Mouse (Mus musculus) ovary, postnatal 36 days (tissue): Measurements from ENCODE around the gene Ints11.

Source experiments
- DNase-seq: peaks from one replicate; pipeline ENCODE4 v3.0.0; 2022; ENCODE audit warnings: low spot score, mixed read lengths

The Ints11 gene

DNA sequence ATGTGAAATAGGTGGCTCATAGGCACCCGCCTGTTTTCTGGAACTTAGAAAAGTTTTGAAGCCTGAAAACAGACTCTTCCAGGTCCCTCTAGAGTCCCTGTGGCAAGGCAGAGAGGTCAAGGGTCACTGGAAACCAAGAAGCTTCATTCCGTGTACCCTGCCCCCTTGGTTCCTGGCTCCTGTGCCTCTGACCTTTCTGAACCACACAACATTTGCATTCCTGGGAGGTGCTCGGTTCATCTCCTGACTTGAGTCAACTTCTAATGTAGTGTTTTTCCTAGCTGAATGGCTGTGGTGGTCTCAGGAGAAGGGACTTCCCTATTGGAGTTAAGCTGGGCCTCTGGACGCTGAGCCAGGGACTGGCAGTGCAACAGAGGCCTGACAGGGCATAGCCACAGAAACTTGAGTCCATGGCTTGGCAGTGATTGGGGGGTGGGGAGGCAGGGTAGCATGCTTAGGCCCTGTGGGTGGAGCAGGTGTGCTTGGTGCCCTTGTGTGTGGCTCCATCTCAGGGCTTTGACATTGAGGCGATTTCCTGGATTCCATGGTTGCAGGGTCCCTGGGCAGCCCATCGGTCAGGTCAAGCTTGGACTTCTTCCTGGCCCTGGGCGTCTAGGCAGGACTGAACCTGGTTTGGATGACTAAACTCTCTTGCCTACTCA is 20.8 kb upstream of the Ints11 start:
- DNase-seq: no peak

- no peak for DNase-seq
These were observed 20.0 kb upstream of the Ints11 start for GRCm38 (mm10) chr4:155849391-155849790.

DNA sequence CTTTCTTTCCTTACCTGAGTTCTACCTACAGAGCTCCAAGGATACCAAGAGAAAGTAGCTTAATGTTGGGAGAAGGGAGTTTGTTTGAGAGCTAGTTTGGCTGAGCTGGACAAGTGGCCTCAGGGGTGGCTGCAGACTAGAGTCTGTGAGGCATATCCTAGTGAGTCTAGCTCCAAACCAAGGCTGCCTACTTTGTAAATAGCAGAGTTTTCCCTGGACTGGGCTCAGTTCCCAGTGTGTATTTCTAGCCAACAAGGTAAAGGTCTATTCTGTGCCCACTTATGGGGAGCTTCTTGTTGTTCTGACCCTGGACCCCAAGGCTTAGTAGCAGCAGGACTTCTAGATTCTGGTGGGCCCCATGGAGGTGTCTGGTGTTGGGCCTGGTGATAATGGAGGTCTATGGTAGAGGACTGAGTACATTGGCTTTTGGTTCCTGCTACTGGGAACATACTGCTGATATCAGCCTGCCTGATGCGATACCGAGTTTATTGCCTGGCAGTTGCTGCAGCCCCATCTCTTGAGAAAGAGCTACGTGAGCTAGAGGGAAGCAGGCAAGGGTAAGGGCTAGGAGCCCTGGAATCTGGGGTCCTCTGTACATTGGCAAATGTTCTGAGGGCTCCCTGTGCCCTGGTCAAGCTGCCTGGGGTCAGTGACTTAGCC is 19.4 kb upstream of the Ints11 start:
- no peak for DNase-seq

- no peak for DNase-seq
These were observed 18.0 kb upstream of the Ints11 start for GRCm38 (mm10) chr4:155851368-155851767.

DNA sequence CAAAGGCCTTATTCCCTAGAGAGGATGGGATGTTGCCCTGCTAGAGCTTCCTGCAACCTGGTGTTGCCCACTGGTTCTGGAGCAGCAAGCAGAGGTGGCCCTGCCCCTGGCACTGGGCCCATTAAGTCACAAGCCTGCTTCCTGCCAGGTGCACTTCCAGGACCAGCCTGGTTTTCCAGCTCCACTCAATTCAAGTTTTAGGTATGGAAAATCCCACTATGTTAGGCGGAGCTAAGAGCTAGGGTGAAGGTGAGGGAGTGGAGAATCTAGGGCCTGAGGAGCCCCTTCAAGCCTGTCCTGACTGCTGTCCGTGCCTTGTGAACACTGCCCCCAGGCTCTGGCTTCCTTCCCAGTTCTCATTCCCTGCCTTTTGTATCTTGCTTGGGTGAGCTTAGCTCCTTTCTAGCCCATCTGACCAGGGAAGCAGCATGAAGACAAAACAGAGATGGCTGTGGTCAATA is 17.4 kb upstream of the Ints11 start:
- no peak for DNase-seq

DNA sequence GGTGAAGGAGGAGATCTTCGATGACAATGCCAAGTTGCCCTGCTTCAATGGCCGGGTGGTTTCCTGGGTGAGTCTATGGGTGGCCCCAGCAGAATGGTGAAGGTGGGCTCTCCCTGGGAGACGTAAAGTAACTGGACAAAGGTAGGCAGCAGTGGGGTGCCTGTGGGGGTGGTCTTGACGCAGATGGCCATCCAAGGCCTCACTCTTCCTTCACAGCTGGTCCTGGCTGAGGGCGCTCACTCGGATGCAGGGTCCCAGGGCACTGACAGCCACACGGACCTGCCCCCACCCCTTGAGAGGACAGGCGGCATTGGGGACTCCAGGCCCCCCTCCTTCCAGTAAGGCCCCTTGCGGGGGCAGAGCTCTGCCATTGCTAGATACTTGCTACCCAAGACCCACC is 15.9 kb upstream of the Ints11 start:
- DNase-seq: no peak

- DNase-seq: no peak
These were observed 14.4 kb upstream of the Ints11 start for GRCm38 (mm10) chr4:155854991-155855390.

DNA sequence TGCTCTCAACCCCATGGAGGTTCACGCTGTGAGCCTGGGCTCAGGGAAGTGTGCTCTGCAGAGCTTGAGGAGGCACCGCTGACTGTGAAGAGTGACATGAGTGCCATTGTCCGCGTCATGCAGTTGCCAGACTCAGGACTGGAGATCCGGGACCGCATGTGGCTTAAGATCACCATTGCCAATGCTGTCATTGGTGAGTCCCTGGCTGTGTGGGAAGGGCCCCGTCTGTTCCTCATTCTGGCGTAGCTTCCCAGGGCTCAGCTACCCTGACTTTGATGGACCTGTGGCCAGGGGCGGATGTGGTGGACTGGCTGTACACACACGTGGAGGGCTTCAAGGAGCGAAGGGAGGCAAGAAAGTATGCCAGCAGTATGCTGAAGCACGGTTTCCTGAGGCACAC is 13.3 kb upstream of the Ints11 start:
- DNase-seq: no peak

DNA sequence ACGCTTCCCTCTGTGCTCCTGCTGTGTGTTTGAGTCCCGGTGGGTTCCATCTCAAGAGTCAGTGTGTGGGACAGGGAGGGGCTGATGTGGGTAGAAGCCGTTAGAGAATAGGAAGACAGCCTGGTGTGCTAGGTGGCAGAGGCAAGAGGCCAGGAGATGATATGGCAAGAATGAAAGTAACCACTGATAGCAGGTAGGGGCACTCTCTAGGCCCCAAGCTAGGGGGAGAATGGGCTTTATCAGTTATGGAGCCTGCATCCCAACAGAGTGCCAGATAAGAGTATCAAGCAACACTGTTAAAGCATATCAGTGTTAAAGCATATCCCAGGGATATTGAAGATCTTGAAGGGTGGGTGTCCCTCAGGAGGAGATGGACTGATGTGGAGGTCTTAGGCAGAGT is 12.5 kb upstream of the Ints11 start:
- DNase-seq: no peak

DNA sequence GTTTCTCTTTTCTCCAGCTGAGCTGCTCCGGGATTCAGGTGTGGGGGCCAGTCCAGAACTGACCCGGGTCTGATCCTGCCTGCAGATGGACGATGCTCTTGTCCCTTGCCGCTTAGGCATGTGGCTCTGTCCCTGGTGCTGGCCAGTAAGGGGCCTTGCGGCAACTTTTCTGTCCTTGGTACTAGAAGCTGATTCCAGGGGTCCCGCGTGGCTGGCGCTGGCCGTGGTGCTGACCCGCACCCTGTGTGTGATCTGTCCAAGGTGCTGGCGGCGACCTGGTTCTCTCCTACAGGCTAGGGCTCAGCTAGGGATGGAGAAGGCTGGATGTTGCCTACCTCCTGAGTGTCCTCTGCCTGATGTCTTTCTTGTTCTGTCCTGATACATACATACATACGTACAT is 10.0 kb upstream of the Ints11 start:
- DNase-seq: peak; percentile 81

DNA sequence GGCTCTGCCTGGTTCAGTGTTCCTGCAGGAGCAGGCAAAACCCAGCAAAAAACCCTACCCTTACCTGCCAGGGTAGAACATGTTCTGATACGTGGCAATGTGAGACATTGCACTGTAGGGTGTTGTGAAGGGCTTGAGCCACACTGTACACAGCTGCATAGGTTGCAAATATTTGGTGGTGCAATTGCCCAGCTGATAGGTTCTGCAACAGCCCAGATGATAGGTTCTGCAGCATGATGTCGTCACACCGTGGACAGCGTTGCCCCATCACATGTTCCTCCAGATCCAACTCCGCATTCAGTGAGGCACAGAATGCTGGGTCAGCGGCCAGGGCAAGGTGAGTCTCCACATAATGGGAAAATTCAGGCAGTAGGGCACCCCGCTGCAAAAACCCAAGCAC is 7.6 kb upstream of the Ints11 start:
- DNase-seq: no peak

- peak; percentile 3 for DNase-seq
These were observed 6.3 kb upstream of the Ints11 start, which contains the start of gene Tas1r3 for GRCm38 (mm10) chr4:155863001-155863400. Gene Tas1r3, minus strand, starts transcription at chr4:155863362.

DNA sequence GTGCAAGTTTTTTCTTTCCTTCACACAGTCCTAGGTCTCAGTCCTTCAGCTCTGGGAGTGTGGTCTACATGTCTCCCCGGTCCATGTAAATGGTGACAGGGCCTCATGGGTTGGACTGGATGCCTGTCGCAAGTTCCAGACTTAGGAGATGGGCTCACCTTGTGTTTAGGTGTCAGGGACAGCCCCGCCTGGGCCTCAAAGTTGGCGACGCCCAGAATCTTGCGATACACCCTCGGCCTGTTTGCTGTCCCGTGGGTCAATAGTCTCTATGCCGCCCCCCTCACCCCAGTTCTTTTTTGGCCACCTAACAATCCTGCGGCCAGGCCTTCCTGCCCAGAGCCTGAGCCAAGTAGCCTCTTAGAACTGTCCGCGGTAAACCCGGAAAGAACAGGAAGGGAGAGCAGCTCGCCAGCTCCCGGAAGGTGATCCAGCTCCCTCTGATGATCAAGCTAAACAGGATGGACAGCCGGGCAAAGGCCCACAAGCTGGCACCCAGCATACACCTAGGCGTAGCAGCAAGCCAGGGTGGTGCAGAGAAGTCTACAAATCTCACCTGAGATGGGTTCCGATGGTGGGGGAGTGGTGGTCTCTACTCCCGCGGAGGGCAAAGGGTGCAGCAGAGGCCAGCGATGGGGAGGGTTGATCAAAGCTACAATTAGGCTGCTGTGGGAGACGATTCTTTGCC is 590 bp upstream of the Ints11 start:
- DNase-seq: no peak

- DNase-seq: no peak
These were observed 2.1 kb downstream of the Ints11 start for GRCm38 (mm10) chr4:155871404-155871803.

- no peak for DNase-seq
These were observed 14.2 kb downstream of the Ints11 start for GRCm38 (mm10) chr4:155883587-155883986.

DNA sequence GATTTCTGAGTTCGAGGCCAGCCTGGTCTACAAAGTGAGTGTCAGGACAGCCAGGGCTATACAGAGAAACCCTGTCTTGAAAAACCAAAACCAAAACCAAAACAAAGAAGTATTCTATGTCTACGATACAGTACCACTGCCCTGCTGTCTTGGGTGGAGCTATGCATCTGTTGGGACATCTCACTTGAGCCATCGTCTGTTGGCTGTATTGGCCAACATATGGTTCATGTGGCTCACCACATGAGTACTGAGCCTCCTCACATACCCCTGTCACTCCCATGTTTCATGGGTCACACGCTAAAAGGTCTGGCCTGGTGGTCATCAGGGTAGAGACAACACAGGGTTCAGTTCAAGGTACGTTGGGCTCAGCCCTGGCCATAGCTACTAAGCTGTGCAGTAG is 17.0 kb downstream of the Ints11 start:
- DNase-seq: no peak

DNA sequence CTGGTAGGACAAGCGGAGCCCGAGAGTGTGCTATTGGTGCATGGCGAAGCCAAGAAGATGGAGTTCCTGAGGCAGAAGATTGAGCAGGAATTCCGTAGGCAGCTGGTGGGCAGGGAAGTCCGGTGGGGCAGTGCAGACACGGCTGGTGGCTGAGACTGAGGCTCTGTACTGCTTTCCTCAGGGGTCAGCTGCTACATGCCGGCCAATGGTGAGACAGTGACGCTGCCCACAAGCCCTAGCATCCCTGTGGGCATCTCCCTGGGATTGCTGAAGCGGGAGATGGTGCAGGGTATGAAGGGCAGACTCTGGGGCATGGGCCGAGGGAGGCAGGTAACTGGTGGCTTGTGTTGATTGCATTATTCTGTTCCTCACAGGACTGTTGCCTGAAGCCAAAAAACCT is 18.3 kb downstream of the Ints11 start:
- DNase-seq: no peak

GRCm38 (mm10) chr4:155888181-155888580 is 18.8 kb downstream of the Ints11 start:
- no peak for DNase-seq

DNA sequence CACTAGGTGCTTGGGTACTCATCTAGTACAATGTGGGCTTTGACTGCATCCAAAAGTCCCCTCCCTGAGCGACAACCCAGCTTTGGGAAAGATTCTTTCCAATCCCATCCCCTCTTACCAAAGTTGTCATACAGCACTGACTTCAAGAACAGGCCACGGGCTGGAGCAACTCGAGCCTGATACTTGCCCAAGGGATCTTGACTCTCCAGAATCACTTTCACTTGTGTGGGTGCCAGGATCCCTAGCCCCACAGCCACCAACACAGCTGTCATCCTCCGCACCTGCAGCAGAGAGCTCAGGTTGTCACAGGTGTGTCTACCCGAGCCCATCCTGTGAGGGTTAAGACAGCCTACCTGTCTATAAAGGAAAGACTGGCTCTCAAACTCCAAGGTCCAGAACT is 20.0 kb downstream of the Ints11 start:
- no peak for DNase-seq

DNA sequence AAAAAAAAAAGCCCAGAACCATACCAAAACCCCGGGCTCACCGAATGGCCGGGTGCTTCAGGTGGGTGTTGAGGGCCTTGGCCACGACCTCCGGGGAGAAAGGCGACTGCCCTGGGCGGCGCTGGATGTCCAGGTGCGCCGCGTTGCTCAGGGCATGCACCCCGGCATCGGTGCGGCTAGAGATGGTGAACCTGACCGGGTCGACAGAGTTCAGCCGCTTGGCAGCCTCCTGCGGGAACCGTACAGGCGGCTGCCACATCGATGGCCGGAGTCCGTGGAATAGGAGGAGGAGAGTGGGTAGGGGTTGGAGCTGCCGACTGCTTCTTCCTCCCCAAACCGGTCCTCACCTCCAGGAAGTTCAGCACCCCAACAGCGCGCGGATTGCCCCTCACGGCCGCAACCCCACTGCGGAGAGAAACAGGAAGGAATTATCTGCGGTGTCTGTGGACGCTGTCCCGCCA is 21.7 kb downstream of the Ints11 start:
- DNase-seq: no peak

DNA sequence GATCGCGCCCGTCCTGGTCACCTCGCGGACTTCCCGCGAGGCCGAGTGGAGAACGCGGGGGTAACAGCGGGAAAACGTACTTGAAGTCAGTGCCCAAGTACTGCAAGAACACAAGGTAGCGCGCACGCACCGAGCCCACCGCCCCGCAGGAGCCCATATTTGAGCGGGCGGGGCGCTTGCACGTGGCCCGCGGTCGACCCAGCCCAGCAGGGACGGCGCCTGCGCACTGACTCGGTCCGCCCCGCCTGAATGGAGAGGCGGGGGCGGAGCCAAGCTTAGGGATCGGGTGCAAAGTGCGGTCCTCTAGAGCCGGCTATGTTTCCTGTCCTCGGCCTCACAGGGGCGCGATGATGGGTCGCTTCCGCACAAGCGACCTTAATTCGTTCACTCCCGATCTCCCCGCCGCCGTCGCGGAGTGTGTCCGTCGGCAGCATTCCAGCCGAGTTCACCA is 22.2 kb downstream of the Ints11 start, which contains the start of the genes Pusl1 and Acap3:
Gene Pusl1, minus strand, starts transcription at position 231 of the 451 bp plus-strand sequence.
Gene Acap3, plus strand, starts transcription at position 272 of the 451 bp plus-strand sequence.
- DNase-seq: peak; percentile 97

- peak; percentile 85 for DNase-seq
These were observed 22.7 kb downstream of the Ints11 start for GRCm38 (mm10) chr4:155892017-155892416.
